Mouse (Mus musculus) small intestine, adult 2 months (tissue): ENCODE results near the gene Smim4.

ENCODE experiments used
- CTCF ChIP-seq: fragments of 200-500 bp; IDR thresholded peaks from 2 replicates; pipeline ENCODE4 v1.5.1; 2012; ENCODE audit warnings: low read depth, mild to moderate bottlenecking, control low read depth, inconsistent platforms, low read length, moderate library complexity, mixed read lengths; ENCODE audit not compliant: insufficient replicate concordance, insufficient read length; ENCODE audit errors: extremely low read depth
- POLR2A ChIP-seq: fragments of 200-500 bp; IDR thresholded peaks from 2 replicates; pipeline ENCODE4 v1.6.1; 2012; ENCODE audit warnings: low read depth, mild to moderate bottlenecking, control low read depth, inconsistent platforms, low read length, moderate library complexity

- TF ChIP-seq CTCF (no peak), POLR2A (no peak)
Measured at GRCm38 (mm10) chr14:31110613-31111012, 18.1 kb downstream of the Smim4 start.
